Mouse (Mus musculus): ENCODE measurements at regions not wholly inside any gene's neighbourhood (a gene's known extent, or its start where the extent isn't known, plus 50 kb on each side); places are given as distances from the start of the nearest gene placed in this dataset.

DNA sequence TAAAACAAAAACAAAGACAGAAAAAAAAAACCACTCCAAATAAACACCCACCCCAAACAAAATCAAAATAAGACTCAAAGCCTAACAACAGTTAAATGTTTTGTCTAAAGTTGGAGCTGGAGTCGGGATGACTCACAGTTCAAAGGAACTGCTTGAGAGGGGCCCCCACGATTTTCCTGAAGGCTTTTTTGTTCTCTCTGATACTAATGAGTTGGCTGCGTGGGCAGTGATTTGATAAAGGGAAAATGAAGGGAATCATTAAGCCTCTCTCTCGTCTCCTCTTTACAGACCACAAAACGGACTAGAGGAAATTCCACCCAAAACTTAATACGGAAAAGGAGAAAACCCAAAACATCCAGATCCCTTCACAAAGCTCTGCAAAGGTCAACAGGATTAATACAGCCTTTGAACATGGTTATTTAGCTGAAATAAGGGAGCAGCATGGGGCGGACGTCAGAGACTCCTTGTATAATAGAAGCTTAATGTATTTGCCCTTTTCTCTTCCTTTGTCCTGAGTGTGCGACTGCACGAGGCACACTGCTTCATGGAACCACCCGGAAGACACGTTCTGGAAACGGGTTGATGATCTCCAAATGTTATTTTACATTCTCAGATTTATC, 138.3 kb upstream of the Igfbp7 start:
- H3K4me2 ChIP-seq (ENCODE audit: low read depth, low read length) = no peak overlapping the region
- WGBS = 47% methylated on average over 13 of the region's 13 CpGs
- no peaks in the 10 kb centered on the region for H3K4me1 ChIP-seq (ENCODE audit: control insufficient read depth, insufficient read depth, low read length)
- H3K27me3 ChIP-seq (ENCODE audit: control insufficient read depth, insufficient read depth, low read length) = no peaks in the 10 kb centered on the region
- no peak overlapping the region for H3K27ac ChIP-seq (replicated peaks; ENCODE audit: low read depth, low read length)
- no peak for DNase-seq (ENCODE audit: low spot score)
- H3K4me3 ChIP-seq (ENCODE audit: low read depth, low read length) = no peak overlapping the region
- H3K9ac ChIP-seq (replicated peaks; ENCODE audit: low read length) = no peak overlapping the region
- H3K36me3 ChIP-seq (replicated peaks; ENCODE audit: control insufficient read depth, insufficient read depth, low read depth, low read length) = no peaks in the 10 kb centered on the region
- ATAC-seq (replicated peaks; ENCODE audit: insufficient number of reproducible peaks, low FRiP score, low TSS enrichment, low read depth) = no peak
- no peaks in the 10 kb centered on the region for H3K9me3 ChIP-seq (replicated peaks; ENCODE audit: control insufficient read depth, low read length)

DNA sequence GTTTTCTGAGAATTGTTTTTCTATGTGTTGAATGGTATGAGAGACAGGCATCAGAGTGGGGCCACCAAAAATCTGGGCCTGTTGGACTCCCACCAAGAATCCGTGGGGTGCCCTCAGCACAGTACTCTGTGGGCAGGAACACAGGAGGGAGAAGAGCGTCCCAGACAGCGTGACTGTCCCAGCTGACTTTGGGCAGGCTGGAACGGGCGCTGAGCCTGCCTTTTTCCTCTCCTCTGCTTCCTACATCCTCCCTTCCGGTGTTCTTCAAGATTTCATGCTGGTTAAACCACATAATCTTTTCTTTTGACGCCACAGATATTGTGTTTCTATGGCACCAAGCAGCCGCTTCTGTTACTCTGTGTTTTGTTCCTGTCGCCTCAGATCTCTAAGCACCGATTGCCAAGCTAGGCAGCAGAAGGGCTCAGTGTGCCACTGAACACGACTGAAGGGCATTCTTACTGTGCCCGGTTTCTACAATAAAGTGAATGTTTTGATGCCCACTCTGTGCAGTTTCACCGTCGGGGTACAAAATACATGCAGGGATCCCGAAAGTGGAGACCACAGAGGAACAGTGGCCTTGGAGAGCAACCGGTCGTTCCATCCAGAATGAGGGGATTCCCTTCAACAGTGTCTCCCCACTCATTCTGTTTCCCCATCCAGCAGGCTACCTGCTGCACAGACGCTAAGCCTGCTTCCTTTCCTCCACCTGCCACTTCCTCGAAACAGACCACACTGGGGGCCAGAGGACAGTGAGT, 124.6 kb upstream of the Igfbp7 start:
- WGBS = 71% methylated on average over 19 of the region's 19 CpGs
- no peak overlapping the region for H3K4me3 ChIP-seq (ENCODE audit: low read depth, low read length)
- no peak overlapping the region for H3K9ac ChIP-seq (replicated peaks; ENCODE audit: low read length)
- no peak overlapping the region for H3K27ac ChIP-seq (replicated peaks; ENCODE audit: low read depth, low read length)
- H3K4me2 ChIP-seq (ENCODE audit: low read depth, low read length) = no peak overlapping the region
- no peaks in the 10 kb centered on the region for H3K9me3 ChIP-seq (replicated peaks; ENCODE audit: control insufficient read depth, low read length)
- H3K4me1 ChIP-seq (ENCODE audit: control insufficient read depth, insufficient read depth, low read length) = no peaks in the 10 kb centered on the region
- DNase-seq (ENCODE audit: low spot score) = no peak
- H3K36me3 ChIP-seq (replicated peaks; ENCODE audit: control insufficient read depth, insufficient read depth, low read depth, low read length) = no peaks in the 10 kb centered on the region
- no peak for ATAC-seq (replicated peaks; ENCODE audit: insufficient number of reproducible peaks, low FRiP score, low TSS enrichment, low read depth)
- no peaks in the 10 kb centered on the region for H3K27me3 ChIP-seq (ENCODE audit: control insufficient read depth, insufficient read depth, low read length)

DNA sequence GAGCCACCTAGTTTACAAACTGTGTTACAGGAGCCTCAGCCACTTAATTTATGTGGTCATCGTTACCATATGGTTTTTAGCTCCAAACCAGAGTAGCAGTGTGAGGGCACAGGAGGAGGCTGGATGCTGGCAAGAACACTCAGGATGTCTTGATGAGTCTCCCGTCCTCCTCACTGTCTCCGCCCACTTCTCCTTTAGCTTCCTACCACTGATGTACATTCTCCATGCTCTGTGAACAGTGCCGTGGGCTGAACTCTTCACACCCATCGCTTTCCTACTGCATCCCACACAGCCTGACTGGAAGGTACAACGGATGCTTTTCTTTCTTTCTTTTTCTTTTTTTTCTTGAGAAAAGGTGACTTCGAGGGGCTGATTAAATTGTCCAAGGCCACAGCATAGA, 122.5 kb upstream of the Igfbp7 start:
- no peak for DNase-seq (ENCODE audit: low spot score)
- no peak for ATAC-seq (replicated peaks; ENCODE audit: insufficient number of reproducible peaks, low FRiP score, low TSS enrichment, low read depth)
- H3K27me3 ChIP-seq (ENCODE audit: control insufficient read depth, insufficient read depth, low read length) = no peaks in the 10 kb centered on the region
- no peaks in the 10 kb centered on the region for H3K36me3 ChIP-seq (replicated peaks; ENCODE audit: control insufficient read depth, insufficient read depth, low read depth, low read length)
- H3K9ac ChIP-seq (replicated peaks; ENCODE audit: low read length) = no peak overlapping the region
- no peaks in the 10 kb centered on the region for H3K9me3 ChIP-seq (replicated peaks; ENCODE audit: control insufficient read depth, low read length)
- no peak overlapping the region for H3K4me2 ChIP-seq (ENCODE audit: low read depth, low read length)
- H3K4me3 ChIP-seq (ENCODE audit: low read depth, low read length) = no peak overlapping the region
- WGBS = 83% methylated on average over 7 of the region's 7 CpGs
- no peak overlapping the region for H3K27ac ChIP-seq (replicated peaks; ENCODE audit: low read depth, low read length)
- no peaks in the 10 kb centered on the region for H3K4me1 ChIP-seq (ENCODE audit: control insufficient read depth, insufficient read depth, low read length)

DNA sequence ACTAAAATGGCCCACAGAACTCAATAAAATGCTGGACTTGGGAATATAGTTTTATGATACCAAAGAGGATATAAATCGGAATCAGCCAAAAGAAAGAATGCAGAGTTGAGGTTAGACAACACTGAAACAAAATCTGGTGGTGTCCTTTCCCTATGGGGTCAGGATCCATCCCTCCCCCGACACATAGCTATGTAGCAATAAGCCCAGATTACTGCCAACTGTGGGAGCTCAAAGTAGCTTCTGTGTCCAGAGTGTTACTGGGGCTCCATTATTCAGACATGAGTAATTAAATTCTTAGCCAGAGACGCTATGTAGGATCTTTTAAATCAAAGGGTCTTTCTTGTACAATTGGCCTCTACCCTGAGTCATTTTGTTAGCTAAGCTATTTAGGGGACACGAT, 109.4 kb upstream of the Igfbp7 start:
- H3K4me1 ChIP-seq (ENCODE audit: control insufficient read depth, insufficient read depth, low read length) = no peaks in the 10 kb centered on the region
- H3K27me3 ChIP-seq (ENCODE audit: control insufficient read depth, insufficient read depth, low read length) = no peaks in the 10 kb centered on the region
- ATAC-seq (replicated peaks; ENCODE audit: insufficient number of reproducible peaks, low FRiP score, low TSS enrichment, low read depth) = no peak
- H3K4me2 ChIP-seq (ENCODE audit: low read depth, low read length) = no peak overlapping the region
- H3K36me3 ChIP-seq (replicated peaks; ENCODE audit: control insufficient read depth, insufficient read depth, low read depth, low read length) = no peaks in the 10 kb centered on the region
- 73% methylated on average over 4 of the region's 4 CpGs for WGBS
- no peak overlapping the region for H3K4me3 ChIP-seq (ENCODE audit: low read depth, low read length)
- H3K9me3 ChIP-seq (replicated peaks; ENCODE audit: control insufficient read depth, low read length) = no peaks in the 10 kb centered on the region
- H3K9ac ChIP-seq (replicated peaks; ENCODE audit: low read length) = no peak overlapping the region
- no peak for DNase-seq (ENCODE audit: low spot score)
- H3K27ac ChIP-seq (replicated peaks; ENCODE audit: low read depth, low read length) = no peak overlapping the region

DNA sequence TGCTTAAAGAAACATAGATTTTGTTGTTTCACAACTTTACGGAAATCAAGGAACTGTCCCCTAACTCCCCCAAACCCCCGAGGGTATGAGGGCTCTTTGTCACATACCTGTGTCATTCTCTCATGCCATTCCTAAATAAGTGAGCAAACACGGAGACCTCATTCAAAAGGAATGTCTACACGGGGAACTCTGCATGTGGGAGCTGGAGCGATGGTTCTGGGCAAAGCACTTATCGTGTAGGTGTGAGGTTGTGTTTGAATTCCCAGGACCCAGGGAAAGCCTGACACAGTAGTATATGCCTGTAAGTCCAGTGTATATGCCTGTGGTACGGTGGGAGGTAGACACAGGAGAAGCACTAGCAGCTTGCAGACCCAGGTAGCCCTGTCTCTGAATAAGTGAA, 107.6 kb upstream of the Igfbp7 start:
- H3K4me1 ChIP-seq (ENCODE audit: control insufficient read depth, insufficient read depth, low read length) = no peaks in the 10 kb centered on the region
- no peaks in the 10 kb centered on the region for H3K36me3 ChIP-seq (replicated peaks; ENCODE audit: control insufficient read depth, insufficient read depth, low read depth, low read length)
- H3K27ac ChIP-seq (replicated peaks; ENCODE audit: low read depth, low read length) = no peak overlapping the region
- ATAC-seq (replicated peaks; ENCODE audit: insufficient number of reproducible peaks, low FRiP score, low TSS enrichment, low read depth) = no peak
- no peak overlapping the region for H3K4me2 ChIP-seq (ENCODE audit: low read depth, low read length)
- H3K4me3 ChIP-seq (ENCODE audit: low read depth, low read length) = no peak overlapping the region
- 83% methylated on average over 7 of the region's 7 CpGs for WGBS
- no peak for DNase-seq (ENCODE audit: low spot score)
- H3K27me3 ChIP-seq (ENCODE audit: control insufficient read depth, insufficient read depth, low read length) = no peaks in the 10 kb centered on the region
- no peaks in the 10 kb centered on the region for H3K9me3 ChIP-seq (replicated peaks; ENCODE audit: control insufficient read depth, low read length)
- no peak overlapping the region for H3K9ac ChIP-seq (replicated peaks; ENCODE audit: low read length)

DNA sequence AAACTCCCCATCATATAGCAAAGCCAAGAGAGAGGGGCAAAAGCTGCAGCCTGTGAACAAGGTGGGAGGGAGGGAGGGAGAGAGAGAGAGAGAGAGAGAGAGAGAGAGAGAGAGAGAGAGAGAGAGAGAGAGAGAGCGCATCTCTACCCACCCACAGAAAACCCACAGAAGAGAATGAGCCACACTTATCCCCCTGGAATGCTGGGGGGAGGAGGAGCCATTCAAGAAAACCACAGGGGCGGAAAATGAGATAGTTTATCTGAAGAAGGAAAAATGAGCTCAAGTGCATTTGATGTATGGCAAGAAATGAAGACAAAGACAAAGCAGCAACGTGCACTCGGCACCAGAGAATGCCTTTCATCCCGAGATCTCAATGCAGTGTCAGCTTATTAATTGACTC, 94.8 kb upstream of the Igfbp7 start:
- 56% methylated on average over 5 of the region's 5 CpGs for WGBS
- Histone ChIP-seq H3K9me3 (replicated peaks; ENCODE audit: control insufficient read depth, low read length) (no peaks in the 10 kb centered on the region), H3K4me2 (ENCODE audit: low read depth, low read length) (no peak overlapping the region), H3K27me3 (ENCODE audit: control insufficient read depth, insufficient read depth, low read length) (no peaks in the 10 kb centered on the region), H3K4me1 (ENCODE audit: control insufficient read depth, insufficient read depth, low read length) (no peaks in the 10 kb centered on the region), H3K9ac (replicated peaks; ENCODE audit: low read length) (no peak overlapping the region), H3K27ac (replicated peaks; ENCODE audit: low read depth, low read length) (no peak overlapping the region), H3K4me3 (ENCODE audit: low read depth, low read length) (no peak overlapping the region), H3K36me3 (replicated peaks; ENCODE audit: control insufficient read depth, insufficient read depth, low read depth, low read length) (no peaks in the 10 kb centered on the region)
- DNase-seq (ENCODE audit: low spot score) = no peak
- ATAC-seq (replicated peaks; ENCODE audit: insufficient number of reproducible peaks, low FRiP score, low TSS enrichment, low read depth) = no peak

DNA sequence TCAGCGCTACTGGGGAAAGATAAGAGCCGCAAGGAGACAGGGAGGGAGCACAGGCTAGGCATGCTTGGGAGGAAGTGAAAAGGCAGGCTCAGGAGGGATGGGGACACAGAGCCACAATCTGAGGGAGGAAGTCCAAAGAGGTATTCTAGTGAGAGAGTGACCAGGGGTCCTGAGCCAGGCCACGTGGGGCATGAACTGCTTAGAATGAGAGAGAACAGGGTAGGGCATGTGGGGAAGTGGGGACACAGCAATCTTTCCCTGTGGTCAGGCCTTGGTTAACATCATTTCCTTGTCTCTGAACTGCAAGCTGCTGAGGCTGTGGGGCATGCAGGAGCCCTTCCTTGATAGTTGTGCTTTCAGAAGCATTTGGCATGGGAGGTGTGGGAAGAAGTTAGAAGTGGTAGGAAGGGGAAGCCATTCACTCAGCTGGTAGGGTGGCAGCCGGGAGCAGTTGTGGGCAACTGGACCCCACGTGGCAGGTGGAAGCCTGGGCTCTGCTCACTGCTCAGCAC, 92.2 kb upstream of the Igfbp7 start:
- WGBS = 71% methylated on average over 5 of the region's 5 CpGs
- Histone ChIP-seq H3K4me2 (ENCODE audit: low read depth, low read length) (no peak overlapping the region), H3K36me3 (replicated peaks; ENCODE audit: control insufficient read depth, insufficient read depth, low read depth, low read length) (no peaks in the 10 kb centered on the region), H3K9ac (replicated peaks; ENCODE audit: low read length) (no peak overlapping the region), H3K27ac (replicated peaks; ENCODE audit: low read depth, low read length) (no peak overlapping the region), H3K9me3 (replicated peaks; ENCODE audit: control insufficient read depth, low read length) (no peaks in the 10 kb centered on the region), H3K4me3 (ENCODE audit: low read depth, low read length) (no peak overlapping the region), H3K27me3 (ENCODE audit: control insufficient read depth, insufficient read depth, low read length) (no peaks in the 10 kb centered on the region), H3K4me1 (ENCODE audit: control insufficient read depth, insufficient read depth, low read length) (no peaks in the 10 kb centered on the region)
- ATAC-seq (replicated peaks; ENCODE audit: insufficient number of reproducible peaks, low FRiP score, low TSS enrichment, low read depth) (no peak), DNase-seq (ENCODE audit: low spot score) (no peak)

DNA sequence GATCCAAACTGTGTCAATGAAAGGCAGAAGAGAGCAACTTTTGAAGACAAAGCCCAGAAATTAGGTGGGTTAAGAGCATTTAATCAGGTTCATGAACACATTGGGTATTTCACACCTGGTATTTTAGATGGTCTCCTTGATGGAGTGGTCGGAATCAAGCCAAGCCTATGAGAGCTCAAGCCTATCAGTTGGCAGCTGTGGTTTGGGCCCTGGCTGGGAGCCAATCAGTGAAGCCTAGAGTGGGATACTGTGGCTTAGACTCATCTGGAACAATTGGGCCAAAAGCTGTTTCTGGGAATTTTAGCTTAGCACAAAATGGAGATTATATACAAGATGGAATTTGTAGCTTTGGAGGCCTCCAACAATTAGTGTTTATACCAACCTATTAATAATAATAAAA, 86.8 kb upstream of the Igfbp7 start:
- 83% methylated on average over 1 of the region's 1 CpGs for WGBS
- Histone ChIP-seq H3K9ac (replicated peaks; ENCODE audit: low read length) (no peak overlapping the region), H3K27me3 (ENCODE audit: control insufficient read depth, insufficient read depth, low read length) (no peaks in the 10 kb centered on the region), H3K9me3 (replicated peaks; ENCODE audit: control insufficient read depth, low read length) (no peaks in the 10 kb centered on the region), H3K4me1 (ENCODE audit: control insufficient read depth, insufficient read depth, low read length) (no peaks in the 10 kb centered on the region), H3K36me3 (replicated peaks; ENCODE audit: control insufficient read depth, insufficient read depth, low read depth, low read length) (no peaks in the 10 kb centered on the region), H3K4me3 (ENCODE audit: low read depth, low read length) (no peak overlapping the region), H3K4me2 (ENCODE audit: low read depth, low read length) (no peak overlapping the region), H3K27ac (replicated peaks; ENCODE audit: low read depth, low read length) (no peak overlapping the region)
- DNase-seq (ENCODE audit: low spot score) = no peak
- no peak for ATAC-seq (replicated peaks; ENCODE audit: insufficient number of reproducible peaks, low FRiP score, low TSS enrichment, low read depth)
